Mouse (Mus musculus) naive thymus-derived CD4-positive, alpha-beta T cell, adult 2 months (primary cell): ENCODE data around the gene Usp21.

Experiments used
- DNase-seq: peaks from one replicate; pipeline ENCODE4 v3.0.0-alpha.2; 2011; ENCODE audit warnings: low read depth

Gene Usp21

GRCm38 (mm10) chr1:171284491-171284890 lies 3.3 kb downstream of the Usp21 start:
- DNase-seq = no peak

GRCm38 (mm10) chr1:171283188-171284160 lies 4.3 kb downstream of the Usp21 start:
- DNase-seq = no peak

- no peak for DNase-seq
Measured at GRCm38 (mm10) chr1:171282086-171282805, 5.5 kb downstream of the Usp21 start.

- no peak for DNase-seq
Measured at GRCm38 (mm10) chr1:171281528-171281923, 6.3 kb downstream of the Usp21 start.

- DNase-seq = peak; percentile 96
Measured at GRCm38 (mm10) chr1:171280916-171281527, 6.8 kb downstream of the Usp21 start, which contains the start of gene Ppox. Gene Ppox (minus strand): TSS chr1:171281186.

GRCm38 (mm10) chr1:171280250-171280915 lies 7.4 kb downstream of the Usp21 start:
- no peak for DNase-seq

- no peak for DNase-seq
Measured at GRCm38 (mm10) chr1:171279721-171280120, 8.1 kb downstream of the Usp21 start.

GRCm38 (mm10) chr1:171279012-171279705 lies 8.6 kb downstream of the Usp21 start:
- no peak for DNase-seq

GRCm38 (mm10) chr1:171278436-171278835 lies 9.4 kb downstream of the Usp21 start:
- no peak for DNase-seq

GRCm38 (mm10) chr1:171277736-171278135 lies 10.1 kb downstream of the Usp21 start:
- DNase-seq = no peak

- DNase-seq = no peak
Measured at GRCm38 (mm10) chr1:171276110-171276748, 11.6 kb downstream of the Usp21 start.

GRCm38 (mm10) chr1:171275144-171275734 lies 12.6 kb downstream of the Usp21 start:
- no peak for DNase-seq

GRCm38 (mm10) chr1:171274171-171274570 lies 13.6 kb downstream of the Usp21 start:
- DNase-seq = no peak

GRCm38 (mm10) chr1:171272086-171272485 lies 15.7 kb downstream of the Usp21 start:
- DNase-seq = no peak

- DNase-seq = no peak
Measured at GRCm38 (mm10) chr1:171271622-171272021, 16.2 kb downstream of the Usp21 start.

GRCm38 (mm10) chr1:171271196-171271595 lies 16.6 kb downstream of the Usp21 start:
- DNase-seq = no peak

GRCm38 (mm10) chr1:171270573-171270900 lies 17.3 kb downstream of the Usp21 start:
- DNase-seq = no peak

GRCm38 (mm10) chr1:171269848-171270572 lies 17.8 kb downstream of the Usp21 start, which contains the start of gene B4galt3:
Gene B4galt3 (plus strand): TSS chr1:171270328.
- DNase-seq = peak; percentile 95

- no peak for DNase-seq
Measured at GRCm38 (mm10) chr1:171268341-171268740, 19.4 kb downstream of the Usp21 start.
